Mouse (Mus musculus) cerebellum, adult 2 months (tissue): ENCODE results near the gene Scgb2b19. TPM values are rescaled to one million over a fixed set of nuclear protein-coding genes. Genes with fewer than 3 reads are reported as not detected.
"Not testable (repeated sequence)": the region's sequence is repeated elsewhere in the genome, so short reads cannot be mapped to it uniquely, and the experiment has no call there.

Source experiments
- DNase-seq, 2 experiments: peaks; one replicate each; pipeline ENCODE4 v3.0.0; 2021
- H3K27ac ChIP-seq: fragments of 200-500 bp; 2 replicates; pipeline ENCODE4 v1.5.1; 2012; ENCODE audit warnings: low read length, control low read depth, inconsistent platforms; ENCODE audit not compliant: insufficient read depth
- H3K27me3 ChIP-seq: fragments of 200-500 bp; 2 replicates; pipeline ENCODE4 v1.6.1; 2012; ENCODE audit warnings: inconsistent platforms, mild to moderate bottlenecking, low read length, moderate library complexity; ENCODE audit not compliant: control insufficient read depth, insufficient read depth
- H3K4me1 ChIP-seq: fragments of 200-500 bp; 2 replicates; pipeline ENCODE4 v1.6.1; 2011; ENCODE audit warnings: low read length; ENCODE audit not compliant: control insufficient read depth, insufficient read depth
- H3K4me3 ChIP-seq: fragments of 200-500 bp; replicated peaks from 2 replicates; pipeline ENCODE3; 2011; ENCODE audit warnings: mild to moderate bottlenecking, low read depth, low read length, control low read depth; ENCODE audit not compliant: insufficient read depth
- WGBS: fragments of 180-500 bp; shearing (Covaris S2); methylation state at CpG from one replicate; pipeline ENCODE4 v1.1.7; 2018; 5-methylcytosine and 5-hydroxymethylcytosine counted together
- polyA plus RNA-seq: library from polyadenylated mRNA; depleted of rRNA; stranded (reverse); fragments of >200 nt; gene quantifications from 2 replicates; pipeline ENCODE4 v1.2.3, GENCODE M21; 2012; rRNA removed

Scgb2b19 gene
- not detected in 2 replicates for polyA plus RNA-seq

DNA sequence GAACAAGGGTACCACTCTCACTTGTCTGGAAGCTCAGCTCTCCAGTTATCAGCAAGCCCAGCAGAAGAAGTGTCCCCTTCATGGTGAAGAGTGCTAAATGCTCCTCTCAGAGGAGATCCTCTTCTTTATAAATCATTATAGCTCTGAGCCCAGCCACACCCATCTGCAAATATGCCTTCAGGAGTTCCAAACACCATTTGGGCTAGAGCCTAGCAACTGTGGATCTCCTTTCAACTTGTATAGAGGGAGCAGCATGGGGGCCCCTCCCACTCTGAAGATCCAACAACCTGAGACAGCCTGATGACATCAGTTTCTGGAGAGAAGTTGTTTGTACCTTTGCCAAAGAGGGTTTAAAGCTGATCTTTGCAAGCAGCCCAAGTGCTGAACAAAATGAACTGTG is at the start of gene Scgb2b19:
Gene Scgb2b19, minus strand, starts transcription at position 101 of the 400 bp plus-strand sequence.
- not testable (repeated sequence) for H3K27ac ChIP-seq, H3K4me1 ChIP-seq, H3K27me3 ChIP-seq, DNase-seq, H3K4me3 ChIP-seq

DNA sequence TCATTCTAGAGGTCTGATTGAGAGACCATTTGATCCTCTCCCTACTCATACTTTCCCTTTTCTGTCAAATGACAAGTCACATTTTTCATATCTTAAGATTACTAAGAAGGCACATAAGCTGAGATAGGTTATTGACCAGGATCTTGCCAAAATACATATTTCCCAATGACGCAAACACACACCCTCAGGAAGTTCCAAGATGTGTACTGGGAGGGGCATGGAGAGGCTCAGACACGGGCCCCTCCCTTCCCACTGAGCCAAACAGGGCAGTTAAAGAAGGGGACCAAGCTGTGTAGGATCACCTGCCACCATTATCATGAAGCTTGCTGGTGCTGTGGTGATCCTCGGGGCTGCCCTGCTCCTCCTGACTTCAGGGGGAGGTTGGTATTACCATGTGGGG is 6.9 kb upstream of the Scgb2b19 start, which contains the start of gene Scgb1b19:
Gene Scgb1b19, plus strand, starts transcription at position 301 of the 400 bp plus-strand sequence.
- H3K4me3 ChIP-seq, DNase-seq, H3K27ac ChIP-seq, H3K27me3 ChIP-seq, H3K4me1 ChIP-seq: not testable (repeated sequence)
- 73% methylated on average over 2 of the region's 3 CpGs for WGBS

Other genes starting within 250 kb of the Scgb2b19 start
- not detected in 2 replicates for gene Scgb2b17, start 223.8 kb downstream of the Scgb2b19 start, polyA plus RNA-seq
- not detected in 2 replicates for gene Scgb1b17, start 216.9 kb downstream of the Scgb2b19 start, polyA plus RNA-seq
- not detected in 2 replicates for gene Scgb2b18, start 106.5 kb downstream of the Scgb2b19 start, polyA plus RNA-seq
- not detected in 2 replicates for gene Scgb1b18, start 94.8 kb downstream of the Scgb2b19 start, polyA plus RNA-seq
- not detected in 2 replicates for gene Scgb1b19, start 7.0 kb upstream of the Scgb2b19 start, polyA plus RNA-seq
- not detected in 2 replicates for gene Scgb2b20, start 86.0 kb upstream of the Scgb2b19 start, polyA plus RNA-seq
- gene Scgb1b20, start 92.9 kb upstream of the Scgb2b19 start, polyA plus RNA-seq: not detected in 2 replicates
- gene Scgb2b21, start 240.1 kb upstream of the Scgb2b19 start, polyA plus RNA-seq: not detected in 2 replicates